Mouse (Mus musculus) right cerebral cortex, postnatal 36 days (tissue): ENCODE measurements around the gene Adra1d.

Source experiments
- DNase-seq, 2 experiments: peaks; one replicate each; pipeline ENCODE4 v3.0.0; 2022; ENCODE audit warnings: low spot score in 2 of 2, mixed read lengths in 1 of 2

The Adra1d gene

GRCm38 (mm10) chr2:131561891-131562585, at the start of gene Adra1d:
Gene Adra1d (minus strand): TSS chr2:131562283.
- DNase-seq: no peak

GRCm38 (mm10) chr2:131601881-131602280, 39.8 kb upstream of the Adra1d start:
- no peak for DNase-seq

DNA sequence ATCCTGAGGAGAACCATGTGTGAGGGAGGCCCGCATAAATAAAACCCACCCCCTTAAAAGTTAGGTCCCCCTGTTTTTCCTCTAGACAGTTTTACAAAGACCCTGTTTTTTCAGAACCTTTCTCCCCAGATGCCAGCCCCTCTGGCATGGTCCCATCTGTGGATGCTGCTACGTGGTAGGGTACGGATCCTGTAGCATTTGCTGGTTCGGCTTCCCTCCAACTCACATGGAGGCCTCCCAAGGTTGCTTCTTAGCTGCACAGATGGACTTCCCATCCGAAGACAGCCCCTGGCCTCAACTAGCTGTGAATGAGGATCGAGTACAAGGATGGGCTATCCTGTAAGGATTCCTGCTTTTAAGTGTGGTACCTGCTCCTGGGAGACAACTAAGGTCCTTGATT, 32.8 kb upstream of the Adra1d start:
- no peak for DNase-seq

GRCm38 (mm10) chr2:131587521-131587920, 25.4 kb upstream of the Adra1d start:
- DNase-seq: no peak

DNA sequence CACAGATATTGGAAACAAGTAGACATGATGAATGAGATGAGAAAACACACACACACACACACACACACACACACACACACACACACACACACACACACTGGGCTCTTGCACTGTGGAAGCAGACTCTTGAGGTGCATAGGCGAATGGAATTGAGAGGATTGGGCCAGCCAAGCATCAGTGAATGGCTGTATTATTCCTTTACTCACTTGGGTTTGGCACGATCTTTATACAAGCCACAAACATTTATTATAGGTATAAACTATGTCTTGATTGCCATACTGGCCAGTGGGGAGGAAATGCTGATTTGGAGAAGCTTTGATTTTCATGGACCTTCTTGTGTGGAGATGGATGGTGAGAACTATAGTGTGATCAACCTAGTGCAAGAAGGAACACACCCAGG, 19.4 kb upstream of the Adra1d start:
- no peak for DNase-seq

- peak in 1 of 2 experiments; percentile 52 for DNase-seq
These were observed 571 bp upstream of the Adra1d start for GRCm38 (mm10) chr2:131562586-131563122.

DNA sequence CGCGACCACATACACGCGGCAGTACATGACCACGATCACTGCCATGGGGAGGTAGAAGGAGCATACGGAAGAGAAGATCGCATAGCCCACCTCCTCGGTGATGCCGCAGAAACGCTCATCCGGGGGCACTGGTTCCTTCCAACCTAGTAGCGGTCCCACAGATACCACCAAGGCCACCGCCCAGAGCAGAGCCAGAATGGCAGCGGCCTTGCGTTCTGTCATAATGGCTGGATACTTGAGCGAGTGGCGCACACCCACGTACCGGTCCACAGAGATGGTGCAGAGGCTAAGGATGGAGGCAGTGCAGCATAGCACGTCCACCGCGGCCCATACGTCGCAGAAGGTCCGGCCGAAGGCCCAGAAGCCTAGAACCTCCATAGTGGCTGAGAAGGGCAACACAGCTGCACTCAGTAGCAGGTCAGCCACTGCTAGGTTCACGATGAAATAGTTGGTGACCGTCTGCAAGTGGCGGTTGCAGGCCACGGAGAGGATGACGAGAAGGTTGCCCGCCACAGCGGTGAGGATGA, 676 bp downstream of the Adra1d start:
- DNase-seq: peak in 1 of 2 experiments; percentile 24

DNA sequence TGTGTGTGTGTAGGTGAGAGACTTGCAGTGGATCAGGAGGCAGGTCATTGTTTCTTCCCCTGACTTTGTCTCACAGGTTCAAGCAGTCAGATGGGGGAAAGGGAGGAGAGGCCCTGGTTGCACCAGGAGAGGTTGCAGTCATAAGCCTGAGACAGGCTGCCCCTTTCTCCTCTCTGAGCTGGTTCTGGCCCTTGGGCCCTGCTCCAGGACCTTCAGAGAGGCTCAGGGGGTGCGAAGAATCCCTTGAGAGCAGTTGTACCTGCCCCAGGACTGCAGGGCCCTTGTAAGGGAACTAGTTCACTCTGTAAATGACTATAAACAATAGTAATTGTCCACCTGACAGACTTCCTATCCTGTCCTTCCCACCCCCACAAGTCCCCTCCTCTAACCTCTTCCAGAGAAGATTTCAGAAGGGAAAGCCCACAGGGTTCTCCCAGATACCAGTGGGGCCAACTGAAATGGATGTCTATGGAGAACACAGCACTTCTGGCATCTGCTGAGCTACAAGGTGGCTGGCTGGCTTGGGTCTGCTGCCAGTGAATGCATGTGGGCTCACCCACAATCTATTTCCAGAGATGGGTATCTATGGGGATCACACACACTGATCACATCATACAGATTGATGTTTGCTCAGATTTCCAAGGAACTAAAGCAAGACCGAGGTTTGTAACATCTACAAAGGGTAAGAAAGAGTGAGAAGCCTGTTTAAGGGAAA, 1.7 kb downstream of the Adra1d start:
- no peak for DNase-seq

GRCm38 (mm10) chr2:131557896-131558295, 4.2 kb downstream of the Adra1d start:
- no peak for DNase-seq

DNA sequence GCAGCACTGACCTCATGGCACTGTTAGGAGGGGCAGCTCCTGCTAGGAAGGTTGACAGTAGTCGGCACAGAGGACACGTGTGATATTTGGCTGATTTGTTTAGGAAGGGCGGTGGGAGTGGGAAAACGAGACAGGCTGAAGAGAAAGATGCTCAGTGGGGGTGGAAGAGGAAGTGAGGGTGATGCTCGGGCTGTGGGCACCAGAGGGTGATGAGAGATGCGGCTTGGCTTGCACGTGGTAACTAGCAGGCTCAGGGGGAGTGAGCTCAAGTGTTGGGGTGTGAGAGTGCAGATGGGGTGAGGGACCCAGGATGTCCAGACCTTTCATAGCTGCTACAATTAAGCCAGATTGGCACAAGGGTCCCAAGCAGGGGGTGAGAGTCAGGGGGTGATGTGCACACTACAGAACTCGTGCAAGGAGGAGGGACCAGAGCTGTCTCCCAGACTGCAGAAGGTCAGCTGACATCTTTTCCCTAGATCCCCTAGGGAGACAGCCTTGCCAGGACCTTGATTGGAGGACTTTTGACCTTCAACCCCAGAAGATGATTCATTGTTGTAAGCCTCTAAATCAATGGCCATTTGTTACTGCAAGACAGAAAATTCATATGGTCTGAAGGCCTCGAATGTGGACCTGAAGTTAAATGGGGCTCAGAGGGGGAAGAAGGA, 9.2 kb downstream of the Adra1d start:
- no peak for DNase-seq

DNA sequence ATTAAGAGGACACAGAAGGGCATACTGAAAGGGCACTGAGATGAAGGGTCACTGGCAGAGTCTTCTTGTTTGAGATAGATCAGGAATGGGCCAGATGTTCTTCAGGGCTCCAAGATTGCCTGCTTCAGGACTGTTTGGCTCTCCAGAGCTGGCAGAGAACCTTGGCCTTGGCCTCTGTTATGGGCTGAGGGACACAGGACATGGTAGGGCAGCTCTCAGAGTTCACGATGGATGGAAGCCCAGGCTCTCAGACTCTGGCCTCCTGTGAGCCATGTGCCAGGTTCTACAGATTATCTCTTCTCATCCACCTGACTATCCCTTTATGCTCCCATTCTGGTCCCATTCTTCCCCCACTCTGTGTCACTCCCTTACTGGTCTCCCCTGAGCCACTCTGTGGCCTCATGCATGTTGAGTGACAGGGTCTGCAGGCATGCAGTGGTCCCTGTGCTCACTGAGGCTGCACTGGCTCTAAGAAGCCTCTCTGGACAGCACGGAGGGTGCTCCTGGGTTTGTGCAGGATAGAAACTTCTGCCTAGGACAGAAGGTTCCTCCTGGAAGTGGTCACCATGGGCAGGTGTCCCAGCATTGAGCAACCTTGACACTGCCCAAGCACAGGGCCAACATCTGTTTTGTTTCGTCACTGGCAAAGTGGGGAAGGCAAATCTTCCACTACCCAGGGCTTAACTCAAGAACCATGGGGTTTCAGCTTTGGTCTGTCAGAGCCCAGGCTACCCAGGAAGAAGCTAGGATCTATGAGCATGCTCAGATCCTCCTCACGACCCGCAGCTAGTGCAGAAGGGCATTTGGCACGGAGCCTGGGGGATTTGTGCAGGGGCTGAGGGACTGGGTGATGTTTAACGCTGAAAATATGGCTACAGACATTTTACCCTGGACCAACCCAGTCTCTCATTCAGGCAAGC, 10.1 kb downstream of the Adra1d start:
- no peak for DNase-seq

- no peak for DNase-seq
These were observed 11.2 kb downstream of the Adra1d start for GRCm38 (mm10) chr2:131550906-131551305.

DNA sequence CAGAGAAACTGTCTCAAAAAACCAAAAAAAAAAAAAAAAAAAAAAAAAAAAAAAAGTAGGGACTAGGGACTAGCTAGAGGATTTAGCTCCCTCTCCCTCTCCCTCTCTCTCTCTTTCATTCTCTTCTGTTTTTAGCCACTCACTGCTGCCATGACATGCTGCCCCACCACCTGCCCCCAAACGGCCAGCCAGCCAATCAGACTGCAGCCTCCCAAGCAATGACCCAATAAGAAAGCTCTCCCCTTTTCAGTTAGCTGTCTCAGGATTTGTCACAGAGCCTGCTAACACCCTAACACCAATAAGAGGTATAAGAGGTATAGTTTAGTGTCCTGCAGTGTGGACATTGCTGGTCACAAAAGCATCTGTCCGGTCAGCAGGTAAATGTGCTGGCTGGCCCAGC, 11.6 kb downstream of the Adra1d start:
- DNase-seq: no peak

DNA sequence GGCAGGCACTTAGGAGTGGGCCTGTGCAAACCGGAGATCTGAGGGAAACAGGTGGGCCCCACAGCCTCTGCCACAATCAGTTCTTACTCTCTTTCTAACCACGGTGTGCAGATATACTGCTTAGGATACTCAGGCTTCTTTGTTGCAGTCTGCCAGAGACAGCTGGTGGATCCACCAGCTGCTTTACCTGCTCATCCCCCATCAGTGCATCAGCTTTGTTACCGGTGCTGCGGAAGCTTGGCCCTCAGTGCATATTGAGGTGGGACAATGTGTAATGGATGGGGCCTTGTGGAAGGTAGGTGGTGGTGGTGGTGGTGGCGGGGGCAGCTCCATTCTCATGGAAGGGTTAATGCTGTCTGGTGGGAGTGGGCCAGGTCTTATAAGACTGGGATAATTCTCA, 13.0 kb downstream of the Adra1d start:
- DNase-seq: no peak

DNA sequence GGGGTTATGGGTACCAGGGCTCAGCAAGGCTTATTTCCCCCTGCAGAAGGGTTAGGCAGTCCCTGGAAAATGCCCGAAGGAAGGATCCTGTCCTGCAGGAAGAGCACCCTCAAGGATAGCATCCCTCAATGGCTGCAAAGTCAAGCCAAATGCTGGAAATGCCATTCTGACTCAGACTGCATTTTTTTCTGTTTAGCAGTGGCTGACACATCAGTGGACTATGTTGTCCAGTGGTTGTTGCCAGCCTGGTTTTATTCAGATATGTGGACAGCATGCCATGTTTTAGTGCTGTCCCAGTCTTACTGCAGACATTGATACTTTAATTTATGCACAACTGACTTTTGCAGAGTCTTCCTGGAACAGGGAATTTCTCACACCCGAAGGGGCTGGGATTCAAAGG, 13.8 kb downstream of the Adra1d start:
- no peak for DNase-seq

- no peak for DNase-seq
These were observed 15.2 kb downstream of the Adra1d start for GRCm38 (mm10) chr2:131546745-131547408.

DNA sequence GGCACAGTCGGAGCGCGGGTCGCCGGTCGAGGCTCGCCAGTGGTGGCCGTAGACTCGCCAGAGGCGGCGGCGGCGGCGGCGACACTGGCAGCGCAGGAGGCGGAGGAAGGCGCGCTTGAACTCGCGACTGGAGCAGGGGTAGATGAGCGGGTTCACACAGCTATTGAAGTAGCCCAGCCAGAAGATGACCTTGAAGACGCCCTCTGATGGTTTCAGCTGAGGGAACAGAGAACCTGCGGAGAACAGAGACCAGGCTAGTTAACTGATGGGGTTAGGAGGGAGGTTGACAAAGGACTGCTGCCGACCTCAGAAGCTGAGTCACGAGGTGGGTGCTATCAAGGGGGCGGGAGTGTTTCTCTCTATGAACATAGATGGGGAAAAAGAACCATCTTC, 15.8 kb downstream of the Adra1d start:
- DNase-seq: no peak

- DNase-seq: no peak
These were observed 16.4 kb downstream of the Adra1d start for GRCm38 (mm10) chr2:131545386-131546307.

DNA sequence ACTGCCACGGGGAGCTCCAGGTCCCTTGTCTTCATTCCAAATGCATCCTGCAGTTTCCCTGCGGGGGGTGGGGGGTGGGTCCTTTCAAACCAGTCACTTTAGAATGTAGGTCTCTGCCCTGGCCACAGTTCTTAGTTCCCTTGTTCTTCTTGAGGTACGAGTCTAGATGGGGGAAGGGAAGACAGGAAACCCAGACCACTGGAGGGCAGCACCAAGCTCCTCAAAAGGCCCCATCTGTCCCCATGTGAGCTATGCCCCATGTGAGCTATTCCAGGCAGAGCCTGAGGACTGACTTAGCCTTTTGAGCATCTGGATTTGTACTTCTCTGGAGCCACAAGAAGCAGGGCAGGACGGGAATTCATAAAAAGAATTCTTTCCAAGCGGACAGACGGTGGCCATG, 19.6 kb downstream of the Adra1d start:
- DNase-seq: no peak

GRCm38 (mm10) chr2:131541686-131542085, 20.4 kb downstream of the Adra1d start:
- no peak for DNase-seq
